Mouse (Mus musculus) forebrain, embryonic 14.5 days (tissue): ENCODE data around the gene Ccdc154. TPM values are rescaled to one million over a fixed set of nuclear protein-coding genes. Genes with fewer than 3 reads are reported as not detected.
"Not testable (repeated sequence)": the region's sequence is repeated elsewhere in the genome, so short reads cannot be mapped to it uniquely, and the experiment has no call there.

Source experiments
- ATAC-seq: fragments of 200-750 bp; cut with Nextera tagmentation; 2 replicates; pipeline ENCODE4 v1.8.0; 2017; ENCODE audit warnings: mild to moderate bottlenecking, moderate library complexity
- DNase-seq: peaks from one replicate; pipeline ENCODE4 v3.0.0-alpha.2; 2015; ENCODE audit warnings: low spot score
- H3K27ac ChIP-seq: fragments of 300-500 bp; sonication (generic); 2 replicates; pipeline ENCODE4 v1.5.1; 2014; ENCODE audit warnings: low read depth, mild to moderate bottlenecking, control low read depth, low read length, moderate library complexity
- H3K27me3 ChIP-seq: fragments of 300-500 bp; sonication (generic); replicated peaks from 2 replicates; pipeline ENCODE4 v1.6.1; 2014; ENCODE audit warnings: low read length, control low read depth, mixed read lengths; ENCODE audit not compliant: control insufficient read depth, insufficient read depth
- H3K36me3 ChIP-seq: fragments of 300-500 bp; sonication (generic); 2 replicates; pipeline ENCODE4 v1.6.1; 2014; ENCODE audit warnings: low read length, control low read depth; ENCODE audit not compliant: control insufficient read depth, insufficient read depth
- H3K4me1 ChIP-seq: fragments of 300-500 bp; sonication (generic); 2 replicates; pipeline ENCODE4 v1.6.1; 2014; ENCODE audit warnings: antibody characterized with exemption, low read length, control low read depth; ENCODE audit not compliant: control insufficient read depth, insufficient read depth
- H3K4me2 ChIP-seq: fragments of 300-500 bp; sonication (generic); 2 replicates; pipeline ENCODE4 v1.6.1; 2014; ENCODE audit warnings: mild to moderate bottlenecking, control low read depth, low read length
- H3K4me3 ChIP-seq: fragments of 300-500 bp; sonication (generic); 2 replicates; pipeline ENCODE4 v1.5.1; 2014; ENCODE audit warnings: low read depth, low read length, control low read depth
- H3K9ac ChIP-seq: fragments of 300-500 bp; sonication (generic); 2 replicates; pipeline ENCODE4 v1.6.1; 2014; ENCODE audit warnings: mild to moderate bottlenecking, low read length, control low read depth, moderate library complexity
- H3K9me3 ChIP-seq: fragments of 300-500 bp; sonication (generic); replicated peaks from 2 replicates; pipeline ENCODE4 v1.6.1; 2016; ENCODE audit warnings: low read length, control low read depth, mixed read lengths; ENCODE audit not compliant: control insufficient read depth
- WGBS: fragments of 180-500 bp; shearing (Covaris S2); extraction: QIAGEN DNeasy Blood & Tissue Kit; methylation state at CpG from one replicate; pipeline ENCODE4 v1.1.7; 2014; 5-methylcytosine and 5-hydroxymethylcytosine counted together
- polyA plus RNA-seq: library from polyadenylated mRNA; unstranded; fragments of >200 nt; fragmentation: Nextera tagmentation; extraction: Ambion mirVana; gene quantifications from 2 replicates; pipeline ENCODE4 v1.2.1, GENCODE M21; 2014

The Ccdc154 gene
- polyA plus RNA-seq, result not detected in 2 replicates

DNA sequence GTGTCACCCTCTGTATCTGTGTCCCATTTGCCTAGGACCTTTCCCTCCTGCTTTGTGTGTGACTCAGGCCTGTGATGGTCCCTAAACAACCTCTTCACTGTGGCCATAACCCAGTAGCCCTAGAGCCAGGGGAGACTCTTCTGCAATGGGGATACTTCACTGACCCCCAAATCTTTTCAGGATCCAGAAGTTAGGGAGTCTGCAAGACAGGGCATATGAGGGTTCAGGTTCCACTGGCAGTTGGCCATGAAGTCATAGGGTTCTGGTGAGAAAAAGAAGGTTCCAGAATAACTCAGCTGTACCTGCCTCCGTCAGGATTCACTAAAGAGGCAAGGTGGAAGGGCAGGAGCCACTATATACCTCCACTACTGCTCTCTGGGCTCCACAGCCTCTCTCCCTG lies at the start of gene Ccdc154:
Gene Ccdc154, plus strand, starts transcription at position 301 of the 400 bp plus-strand sequence.
- H3K36me3 ChIP-seq, result peaks cover 39% of the 10 kb centered on the region
- no peak for DNase-seq
- no peak for ATAC-seq
- no peaks in the 10 kb centered on the region for H3K4me1 ChIP-seq
- H3K9ac ChIP-seq, result no peak within 1 kb of the TSS
- no peaks in the 10 kb centered on the region for H3K27me3 ChIP-seq
- WGBS, result 86% methylated on average over 1 of the region's 1 CpGs
- H3K4me2 ChIP-seq, result no peak within 1 kb of the TSS
- H3K27ac ChIP-seq, result no peak within 1 kb of the TSS
- H3K4me3 ChIP-seq, result no peak within 1 kb of the TSS
- no peaks in the 10 kb centered on the region for H3K9me3 ChIP-seq

DNA sequence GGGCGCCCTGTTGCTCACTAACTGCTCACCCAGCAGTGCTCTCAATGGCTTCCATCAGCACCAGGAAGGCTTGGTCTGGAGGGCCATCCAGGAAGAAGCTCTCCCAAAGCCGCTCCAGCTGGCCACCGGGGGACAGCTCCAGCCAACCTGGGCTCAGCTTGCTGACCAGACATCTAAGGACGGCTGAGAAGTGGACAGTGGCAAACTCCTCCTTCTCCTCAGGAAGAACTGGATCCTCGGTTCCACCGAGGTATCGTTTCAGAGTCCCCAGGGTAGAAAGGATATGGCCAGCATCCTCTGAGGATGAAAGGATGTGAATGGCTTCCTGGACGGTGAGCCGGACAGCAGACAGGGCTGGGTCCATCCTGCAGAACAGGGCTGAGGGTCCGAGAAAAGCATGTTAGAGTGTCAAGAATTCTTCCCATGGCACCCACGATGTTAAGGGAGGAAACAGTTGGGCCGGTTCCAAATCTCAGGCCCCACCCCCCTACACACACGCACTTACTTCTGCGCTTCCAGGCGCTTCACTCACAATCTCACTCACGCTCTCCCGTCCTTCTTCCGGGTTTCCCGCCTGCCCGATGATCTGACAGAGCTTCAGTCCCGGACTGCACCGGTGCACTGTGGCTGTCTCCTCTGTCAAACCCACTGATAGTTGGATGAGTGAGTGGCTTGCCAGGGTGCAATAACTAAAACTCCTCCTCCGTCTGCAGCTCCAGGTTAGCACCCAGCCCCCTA lies 47.2 kb upstream of the Ccdc154 start:
- H3K4me3 ChIP-seq, result peak overlapping the region; percentile 60
- peak overlapping the region; percentile 88 for H3K27ac ChIP-seq
- H3K4me2 ChIP-seq, result peak overlapping the region; percentile 98
- H3K9me3 ChIP-seq, result no peaks in the 10 kb centered on the region
- peaks cover 6% of the 10 kb centered on the region for H3K4me1 ChIP-seq
- H3K27me3 ChIP-seq, result no peaks in the 10 kb centered on the region
- H3K9ac ChIP-seq, result peak overlapping the region; percentile 82
- 11% methylated on average over 23 of the region's 23 CpGs for WGBS
- ATAC-seq, result peak; percentile 61
- H3K36me3 ChIP-seq, result peaks cover 18% of the 10 kb centered on the region
- DNase-seq, result peak; percentile 51

DNA sequence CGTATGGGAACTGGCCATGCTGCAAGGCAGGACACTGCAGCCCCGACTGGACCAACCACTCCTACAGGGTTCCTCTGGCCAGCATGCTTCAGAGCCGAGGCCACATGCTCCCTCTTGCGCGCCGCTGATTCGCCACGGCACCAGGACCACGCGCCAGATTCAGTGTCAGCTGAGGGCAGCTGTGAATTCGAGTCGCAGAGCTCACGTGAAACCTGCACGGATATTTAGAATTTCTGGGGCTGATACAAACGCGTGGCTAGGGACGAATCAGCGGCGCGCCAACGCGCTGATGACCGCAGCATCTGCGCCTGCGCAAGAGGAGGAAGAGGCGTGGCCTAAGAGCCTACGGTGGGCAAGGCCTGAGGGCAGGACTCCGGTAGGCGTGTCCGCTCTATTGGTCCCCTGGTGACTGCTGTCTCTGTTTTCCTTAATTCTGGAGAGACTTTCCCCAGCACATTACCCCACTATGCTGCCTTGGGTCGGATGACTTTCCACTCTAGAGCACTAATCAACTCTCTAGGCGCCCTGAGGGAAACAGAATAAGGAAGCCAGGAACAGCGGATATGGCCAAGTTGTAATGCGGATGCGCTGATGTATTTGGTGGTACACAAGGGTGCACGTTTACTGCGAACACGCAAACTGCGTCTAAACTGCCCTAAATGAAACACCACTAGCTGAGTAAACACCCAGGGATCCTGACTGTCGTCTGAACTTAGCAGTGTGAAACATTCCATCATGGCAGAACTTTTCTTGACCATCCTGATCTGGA lies 46.4 kb upstream of the Ccdc154 start, which contains the start of gene Telo2:
Gene Telo2, minus strand, starts transcription at position 304 of the 769 bp plus-strand sequence.
- peak within 1 kb of the TSS; percentile 60 for H3K4me3 ChIP-seq
- 5% methylated on average over 37 of the region's 40 CpGs for WGBS
- H3K9ac ChIP-seq, result peak within 1 kb of the TSS; percentile 82

DNA sequence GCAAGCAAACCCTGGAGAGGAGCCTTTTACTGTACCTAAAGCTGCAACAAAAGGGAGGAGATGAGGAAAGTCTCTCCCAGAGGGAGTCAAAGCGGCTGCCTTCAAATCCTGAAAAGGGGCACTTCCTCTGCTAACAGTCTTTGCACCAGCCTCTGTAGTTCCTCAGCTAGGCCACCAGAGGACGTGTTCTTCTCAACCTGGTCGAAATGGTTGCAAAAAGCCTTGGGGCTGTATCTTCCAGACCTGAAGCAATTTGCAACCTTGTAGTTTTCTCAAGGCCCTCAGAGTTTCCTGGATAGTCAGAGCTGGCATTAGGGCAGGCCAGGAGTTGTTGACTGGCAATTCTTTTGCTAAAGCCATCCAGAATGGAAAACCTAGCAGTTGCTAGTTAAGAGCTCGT lies 45.0 kb upstream of the Ccdc154 start:
- Histone ChIP-seq H3K4me3 (no peak overlapping the region), H3K27me3 (no peaks in the 10 kb centered on the region; the same call in 1 of the 2 replicates), H3K4me2 (no peak overlapping the region), H3K9me3 (no peaks in the 10 kb centered on the region), H3K36me3 (peaks cover 2% of the 10 kb centered on the region; the same call in 1 of the 2 replicates), H3K27ac (no peak overlapping the region), H3K4me1 (peaks cover 6% of the 10 kb centered on the region), H3K9ac (no peak overlapping the region)
- no peak for ATAC-seq
- 28% methylated on average over 4 of the region's 4 CpGs for WGBS
- DNase-seq, result no peak

More for the DNA sequence above, 46.4 kb upstream of the Ccdc154 start, which contains the start of gene Telo2:
- Histone ChIP-seq H3K27ac (peak within 1 kb of the TSS; percentile 88), H3K4me2 (peak within 1 kb of the TSS; percentile 98), H3K36me3 (peaks cover 11% of the 10 kb centered on the region), H3K27me3 (no peaks in the 10 kb centered on the region), H3K9me3 (no peaks in the 10 kb centered on the region), H3K4me1 (peaks cover 6% of the 10 kb centered on the region)
- peak; percentile 94 for ATAC-seq
- DNase-seq, result peak; percentile 95

DNA sequence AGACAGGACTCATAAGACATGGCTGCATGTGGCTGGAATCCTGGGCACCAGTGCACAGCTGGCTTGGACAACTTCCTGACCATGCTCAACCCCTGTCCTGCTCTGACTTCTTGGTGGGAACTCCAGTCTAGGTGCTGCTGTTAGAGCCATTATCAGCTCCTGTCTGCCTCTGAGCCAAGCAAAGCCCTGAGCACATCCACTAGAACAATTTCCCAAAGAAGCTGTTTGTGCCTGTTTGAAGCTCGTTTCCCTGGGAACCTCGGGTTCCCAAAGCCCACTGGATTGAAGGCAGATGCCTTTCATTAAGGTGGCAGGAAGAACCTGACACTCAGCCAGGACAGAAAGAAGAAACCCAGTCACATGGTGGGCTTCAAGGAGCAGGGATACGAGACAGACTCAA lies 41.9 kb upstream of the Ccdc154 start, which contains the start of gene Ptx4:
Gene Ptx4, plus strand, starts transcription at position 355 of the 400 bp plus-strand sequence.
- Histone ChIP-seq H3K4me1 (no peaks in the 10 kb centered on the region), H3K4me2 (no peak within 1 kb of the TSS), H3K36me3 (no peaks in the 10 kb centered on the region), H3K27me3 (no peaks in the 10 kb centered on the region; the same call in 1 of the 2 replicates), H3K9ac (no peak within 1 kb of the TSS), H3K4me3 (no peak within 1 kb of the TSS), H3K9me3 (no peaks in the 10 kb centered on the region), H3K27ac (no peak within 1 kb of the TSS)
- 39% methylated on average over 3 of the region's 3 CpGs for WGBS
- ATAC-seq, result no peak
- no peak for DNase-seq

DNA sequence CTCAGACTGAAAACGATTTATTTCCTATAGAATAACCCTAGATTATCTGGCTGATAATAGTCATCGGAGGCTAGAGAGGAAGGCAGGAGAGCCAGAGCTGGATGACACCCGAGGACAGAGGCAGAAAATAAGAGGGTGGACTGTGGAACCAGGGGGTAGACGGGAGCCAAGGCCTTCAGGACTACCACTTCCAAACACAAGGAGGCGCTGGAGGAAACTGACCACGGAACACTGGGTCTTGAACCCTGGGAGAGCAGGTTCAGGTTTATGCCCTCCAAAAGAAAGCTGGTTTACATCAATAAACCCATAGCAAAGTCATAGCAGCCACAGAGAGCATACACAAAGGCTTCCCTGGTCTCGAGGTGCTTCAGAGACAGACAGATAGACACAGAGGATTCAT lies 38.3 kb upstream of the Ccdc154 start:
- Histone ChIP-seq H3K4me1 (no peaks in the 10 kb centered on the region), H3K9me3 (no peaks in the 10 kb centered on the region), H3K27me3 (no peaks in the 10 kb centered on the region; the same call in 1 of the 2 replicates), H3K27ac (no peak overlapping the region), H3K4me3 (no peak overlapping the region), H3K4me2 (no peak overlapping the region), H3K36me3 (no peaks in the 10 kb centered on the region), H3K9ac (no peak overlapping the region)
- DNase-seq (no peak), ATAC-seq (no peak)
- 27% methylated on average over 7 of the region's 7 CpGs for WGBS

DNA sequence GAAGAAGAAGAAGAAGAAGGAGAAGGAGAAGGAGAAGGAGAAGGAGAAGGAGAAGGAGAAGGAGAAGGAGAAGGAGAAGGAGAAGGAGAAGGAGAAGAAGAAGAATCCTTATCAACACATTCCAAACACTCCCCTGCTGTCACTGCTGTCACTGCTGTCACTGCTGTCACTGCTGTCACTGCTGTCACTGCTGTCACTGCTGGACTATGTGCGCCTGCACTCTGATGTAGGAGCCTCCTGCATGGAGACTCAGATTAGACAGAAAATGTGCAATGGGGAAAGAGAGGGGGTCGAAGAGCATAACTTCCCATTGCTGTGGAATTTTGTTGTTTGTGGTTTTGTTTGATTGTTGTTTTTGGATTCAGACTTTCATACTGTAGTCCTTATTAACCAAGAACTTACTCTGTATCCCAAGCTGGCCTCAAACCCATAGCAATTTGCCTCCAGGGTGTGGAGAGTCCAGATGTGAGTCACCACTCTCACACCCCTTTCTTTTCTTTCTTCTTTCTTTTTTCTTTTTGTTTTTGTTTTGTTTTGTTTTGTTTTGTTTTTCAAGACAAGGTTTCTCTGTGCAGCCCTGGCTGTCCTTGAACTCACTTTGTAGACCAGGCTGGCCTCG lies 36.7 kb upstream of the Ccdc154 start:
- ATAC-seq, H3K36me3 ChIP-seq, H3K4me1 ChIP-seq, H3K9ac ChIP-seq, DNase-seq, H3K27me3 ChIP-seq, H3K9me3 ChIP-seq, H3K4me2 ChIP-seq, H3K27ac ChIP-seq, H3K4me3 ChIP-seq: not testable (repeated sequence)
- 74% methylated on average over 3 of the region's 3 CpGs for WGBS

DNA sequence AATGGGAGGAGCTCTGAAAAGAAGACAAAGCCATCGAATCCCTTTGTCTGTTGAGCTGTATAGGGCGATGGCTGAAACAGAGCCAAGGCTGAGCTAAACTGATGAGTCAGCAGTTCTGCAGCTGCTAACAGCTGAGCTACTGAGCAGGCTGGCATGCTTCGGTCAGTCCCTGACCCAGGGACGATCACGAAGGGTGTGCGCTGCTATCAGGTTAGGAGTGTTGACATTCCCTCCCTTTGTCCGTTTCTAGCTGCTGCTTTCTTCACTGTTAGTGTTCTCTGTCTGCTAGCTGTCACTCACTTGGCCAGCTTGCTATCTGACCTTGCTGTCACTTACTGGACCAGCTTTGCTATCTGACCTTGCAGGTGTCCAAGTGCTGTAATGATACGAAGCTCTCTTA lies 35.2 kb upstream of the Ccdc154 start:
- Histone ChIP-seq H3K36me3 (no peaks in the 10 kb centered on the region), H3K27ac (no peak overlapping the region), H3K9me3 (no peaks in the 10 kb centered on the region), H3K4me3 (no peak overlapping the region), H3K4me1 (no peaks in the 10 kb centered on the region), H3K4me2 (no peak overlapping the region), H3K27me3 (no peaks in the 10 kb centered on the region; the same call in 1 of the 2 replicates), H3K9ac (no peak overlapping the region)
- 74% methylated on average over 8 of the region's 8 CpGs for WGBS
- DNase-seq, result peak; percentile 37
- no peak for ATAC-seq
